Mouse (Mus musculus) 3T3-L1 (cell line): ENCODE measurements at regions not wholly inside any gene's neighbourhood (a gene's known extent, or its start where the extent isn't known, plus 50 kb on each side); places are given as distances from the start of the nearest gene placed in this dataset.
A peak's percentile ranks its signal among the peaks of the same experiment; 100 is the strongest.

Source experiments
- DNase-seq: peaks from one replicate; pipeline ENCODE4 v3.0.0-alpha.2; 2015; ENCODE audit warnings: low read depth, low spot score

- peak; percentile 22 for DNase-seq
Measured at GRCm38 (mm10) chr3:143713183-143713582, 491.8 kb downstream of the Lmo4 start.

- DNase-seq, result no peak
Measured at GRCm38 (mm10) chr3:143710805-143711469, 494.1 kb downstream of the Lmo4 start.

- no peak for DNase-seq
Measured at GRCm38 (mm10) chr3:143706679-143707078, 498.3 kb downstream of the Lmo4 start.

- DNase-seq, result no peak
Measured at GRCm38 (mm10) chr3:143694817-143695216, 510.2 kb downstream of the Lmo4 start.

- no peak for DNase-seq
Measured at GRCm38 (mm10) chr3:143685742-143686141, 519.3 kb downstream of the Lmo4 start.

GRCm38 (mm10) chr3:143678186-143678585 is 526.8 kb downstream of the Lmo4 start:
- DNase-seq, result no peak

GRCm38 (mm10) chr3:143674855-143675254 is 530.2 kb downstream of the Lmo4 start:
- DNase-seq, result peak; percentile 31

GRCm38 (mm10) chr3:143674446-143674845 is 530.6 kb downstream of the Lmo4 start:
- DNase-seq, result no peak

GRCm38 (mm10) chr3:143662041-143662685 is 542.9 kb downstream of the Lmo4 start:
- peak; percentile 84 for DNase-seq

- DNase-seq, result peak; percentile 83
Measured at GRCm38 (mm10) chr3:143659421-143659978, 545.5 kb downstream of the Lmo4 start.

GRCm38 (mm10) chr3:143647237-143647636 is 557.8 kb downstream of the Lmo4 start:
- no peak for DNase-seq

GRCm38 (mm10) chr3:143646836-143647235 is 558.2 kb downstream of the Lmo4 start:
- no peak for DNase-seq

- no peak for DNase-seq
Measured at GRCm38 (mm10) chr3:143633036-143633435, 572.0 kb downstream of the Lmo4 start.

GRCm38 (mm10) chr3:143631183-143631582 is 573.8 kb downstream of the Lmo4 start:
- DNase-seq, result no peak

- DNase-seq, result no peak
Measured at GRCm38 (mm10) chr3:143624906-143625305, 580.1 kb downstream of the Lmo4 start.

GRCm38 (mm10) chr3:143622275-143622674 is 582.7 kb downstream of the Lmo4 start:
- DNase-seq, result no peak

GRCm38 (mm10) chr3:143619125-143619524 is 585.9 kb downstream of the Lmo4 start:
- no peak for DNase-seq

- DNase-seq, result no peak
Measured at GRCm38 (mm10) chr3:143614895-143615294, 590.1 kb downstream of the Lmo4 start.

GRCm38 (mm10) chr3:143614004-143614403 is 591.0 kb downstream of the Lmo4 start:
- DNase-seq, result no peak

GRCm38 (mm10) chr3:143609673-143610072 is 595.3 kb downstream of the Lmo4 start:
- DNase-seq, result peak; percentile 59

GRCm38 (mm10) chr3:143599120-143599519 is 605.9 kb downstream of the Lmo4 start:
- peak; percentile 70 for DNase-seq

- peak; percentile 90 for DNase-seq
Measured at GRCm38 (mm10) chr3:143596949-143597593, 607.9 kb downstream of the Lmo4 start.
